Mouse (Mus musculus) thymus, adult 2 months (tissue): Measurements from ENCODE around the gene Pnck.

Source experiments
- CTCF ChIP-seq: fragments of 200-500 bp; IDR thresholded peaks from 2 replicates; pipeline ENCODE4 v1.5.1; 2012; ENCODE audit warnings: mild to moderate bottlenecking, control low read depth, low read length, moderate library complexity, borderline replicate concordance; ENCODE audit not compliant: control insufficient read depth, poor library complexity, insufficient read depth; ENCODE audit errors: extremely low read depth
- POLR2A ChIP-seq: fragments of 200-500 bp; IDR thresholded peaks from 2 replicates; pipeline ENCODE4 v1.6.1; 2012; ENCODE audit warnings: mild to moderate bottlenecking, low read length, control low read depth, moderate library complexity; ENCODE audit not compliant: control insufficient read depth, poor library complexity, insufficient read depth; ENCODE audit errors: extremely low read depth

DNA sequence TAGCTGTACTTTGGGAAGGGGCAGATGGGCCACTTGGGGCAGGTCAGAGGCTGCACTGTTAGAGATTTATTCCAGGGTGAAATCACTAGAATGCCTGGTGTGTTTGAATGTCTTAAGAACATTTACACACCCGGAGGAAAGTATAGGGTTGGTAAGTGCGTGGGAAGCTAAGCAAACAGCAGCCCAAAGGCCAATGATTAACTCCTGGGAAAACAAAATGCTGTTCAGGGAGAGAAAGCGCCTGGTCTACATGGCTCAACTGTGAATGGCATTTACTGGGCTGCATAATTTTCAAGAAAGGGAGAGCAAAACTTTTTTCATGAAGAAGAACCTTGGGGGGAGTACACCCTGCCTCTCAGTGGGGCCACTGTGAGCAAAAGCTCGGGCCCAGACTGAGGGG lies 46.3 kb downstream of the Pnck start:
- TF ChIP-seq CTCF (no peak), POLR2A (no peak)
